Mouse (Mus musculus) limb, embryonic 11.5 days (tissue): ENCODE data around the gene Hcar2. TPM values are rescaled to one million over a fixed set of nuclear protein-coding genes. Genes with fewer than 3 reads are reported as not detected.

ENCODE experiments used
- ATAC-seq: fragments of 200-750 bp; cut with Nextera tagmentation; 2 replicates; pipeline ENCODE4 v1.8.0; 2017; ENCODE audit warnings: low read depth; ENCODE audit not compliant: insufficient number of reproducible peaks, low FRiP score, low TSS enrichment
- DNase-seq: peaks from one replicate; pipeline ENCODE4 v3.0.0-alpha.2; 2015; ENCODE audit warnings: low spot score
- H3K27ac ChIP-seq: fragments of 300-500 bp; sonication (generic); replicated peaks from 2 replicates; pipeline ENCODE4 v1.5.1; 2014; ENCODE audit warnings: low read depth, mild to moderate bottlenecking, low read length
- H3K27me3 ChIP-seq: fragments of 300-500 bp; sonication (generic); 2 replicates; pipeline ENCODE4 v1.6.1; 2014; ENCODE audit warnings: mild to moderate bottlenecking, low read length, mixed read lengths; ENCODE audit not compliant: control insufficient read depth, insufficient read depth
- H3K36me3 ChIP-seq: fragments of 300-500 bp; sonication (generic); 2 replicates; pipeline ENCODE4 v1.6.1; 2014; ENCODE audit warnings: mild to moderate bottlenecking, low read length, moderate library complexity, mixed read lengths; ENCODE audit not compliant: control insufficient read depth, insufficient read depth
- H3K4me1 ChIP-seq: fragments of 300-500 bp; sonication (generic); 2 replicates; pipeline ENCODE4 v1.6.1; 2014; ENCODE audit warnings: low read length, mixed read lengths; ENCODE audit not compliant: control insufficient read depth, insufficient read depth
- H3K4me2 ChIP-seq: fragments of 300-500 bp; sonication (generic); 2 replicates; pipeline ENCODE4 v1.6.1; 2014; ENCODE audit warnings: low read depth, mild to moderate bottlenecking, moderate library complexity; ENCODE audit not compliant: severe bottlenecking
- H3K4me3 ChIP-seq: fragments of 300-500 bp; sonication (generic); 2 replicates; pipeline ENCODE4 v1.5.1; 2014; ENCODE audit warnings: low read depth, low read length
- H3K9ac ChIP-seq: fragments of 300-500 bp; sonication (generic); 2 replicates; pipeline ENCODE4 v1.6.1; 2014; ENCODE audit warnings: mild to moderate bottlenecking, low read length
- H3K9me3 ChIP-seq: fragments of 300-500 bp; sonication (generic); 2 replicates; pipeline ENCODE4 v1.6.1; 2016; ENCODE audit warnings: low read length; ENCODE audit not compliant: control insufficient read depth
- WGBS: fragments of 180-500 bp; shearing (Covaris S2); extraction: QIAGEN DNeasy Blood & Tissue Kit; methylation state at CpG from one replicate; pipeline ENCODE4 v1.1.7; 2014; 5-methylcytosine and 5-hydroxymethylcytosine counted together
- polyA plus RNA-seq: library from polyadenylated mRNA; unstranded; fragments of >200 nt; fragmentation: Nextera tagmentation; extraction: Ambion mirVana; gene quantifications from 2 replicates; pipeline ENCODE4 v1.2.1, GENCODE M21; 2014

Gene Hcar2
- polyA plus RNA-seq, 1 experiment from 2014 or later, result not detected

GRCm38 (mm10) chr5:123853877-123854504 lies 11.3 kb downstream of the Hcar2 start:
- no peak for ATAC-seq
- Histone ChIP-seq H3K27ac (no peak overlapping the region), H3K27me3 (no peaks in the 10 kb centered on the region), H3K4me3 (no peak overlapping the region), H3K36me3 (no peaks in the 10 kb centered on the region; the same call in 1 of the 2 replicates), H3K4me2 (no peak overlapping the region), H3K9ac (no peak overlapping the region), H3K4me1 (no peaks in the 10 kb centered on the region), H3K9me3 (no peaks in the 10 kb centered on the region)
- DNase-seq, result no peak
- 90% methylated on average over 11 of the region's 11 CpGs for WGBS

- Histone ChIP-seq H3K9ac (no peak overlapping the region; the same call in 1 of the 2 replicates), H3K9me3 (no peaks in the 10 kb centered on the region), H3K27me3 (no peaks in the 10 kb centered on the region), H3K27ac (no peak overlapping the region), H3K36me3 (no peaks in the 10 kb centered on the region; the same call in 1 of the 2 replicates), H3K4me3 (no peak overlapping the region), H3K4me1 (no peaks in the 10 kb centered on the region), H3K4me2 (no peak overlapping the region)
- WGBS, result 45% methylated on average over 2 of the region's 2 CpGs
- ATAC-seq, result no peak
- no peak for DNase-seq
Observed at GRCm38 (mm10) chr5:123851398-123851797, 13.9 kb downstream of the Hcar2 start.

- no peak overlapping the region for H3K4me3 ChIP-seq
- DNase-seq (no peak), ATAC-seq (no peak)
- H3K27ac ChIP-seq, result no peak overlapping the region
- H3K27me3 ChIP-seq, result no peaks in the 10 kb centered on the region
- no peak overlapping the region for H3K9ac ChIP-seq
- no peaks in the 10 kb centered on the region for H3K4me1 ChIP-seq
- no peaks in the 10 kb centered on the region for H3K9me3 ChIP-seq
- H3K36me3 ChIP-seq, result no peaks in the 10 kb centered on the region
- no peak overlapping the region for H3K4me2 ChIP-seq
- 93% methylated on average over 14 of the region's 14 CpGs for WGBS
Observed at GRCm38 (mm10) chr5:123844316-123844715, 21.0 kb downstream of the Hcar2 start.

GRCm38 (mm10) chr5:123843816-123844215 lies 21.5 kb downstream of the Hcar2 start:
- Histone ChIP-seq H3K9ac (no peak overlapping the region), H3K4me1 (no peaks in the 10 kb centered on the region), H3K27me3 (no peaks in the 10 kb centered on the region), H3K36me3 (no peaks in the 10 kb centered on the region), H3K27ac (no peak overlapping the region), H3K4me2 (no peak overlapping the region), H3K4me3 (no peak overlapping the region), H3K9me3 (no peaks in the 10 kb centered on the region)
- ATAC-seq, result no peak
- WGBS, result 57% methylated on average over 4 of the region's 4 CpGs
- DNase-seq, result no peak

- Histone ChIP-seq H3K4me2 (no peak overlapping the region), H3K36me3 (no peaks in the 10 kb centered on the region), H3K4me1 (no peaks in the 10 kb centered on the region), H3K4me3 (no peak overlapping the region), H3K27ac (no peak overlapping the region), H3K27me3 (no peaks in the 10 kb centered on the region), H3K9me3 (no peaks in the 10 kb centered on the region), H3K9ac (no peak overlapping the region)
- no peak for DNase-seq
- 68% methylated on average over 3 of the region's 3 CpGs for WGBS
- ATAC-seq, result no peak
Observed at GRCm38 (mm10) chr5:123842935-123843282, 22.4 kb downstream of the Hcar2 start.

GRCm38 (mm10) chr5:123842221-123842934 lies 22.9 kb downstream of the Hcar2 start:
- no peak overlapping the region for H3K4me3 ChIP-seq
- H3K27me3 ChIP-seq, result no peaks in the 10 kb centered on the region
- no peaks in the 10 kb centered on the region for H3K9me3 ChIP-seq
- DNase-seq (no peak), ATAC-seq (no peak)
- H3K27ac ChIP-seq, result no peak overlapping the region
- H3K4me1 ChIP-seq, result no peaks in the 10 kb centered on the region
- H3K36me3 ChIP-seq, result no peaks in the 10 kb centered on the region
- H3K4me2 ChIP-seq, result no peak overlapping the region
- H3K9ac ChIP-seq, result no peak overlapping the region
- WGBS, result 64% methylated on average over 11 of the region's 11 CpGs

- H3K4me3 ChIP-seq, result no peak overlapping the region
- H3K9me3 ChIP-seq, result no peaks in the 10 kb centered on the region
- no peak overlapping the region for H3K9ac ChIP-seq
- no peak overlapping the region for H3K27ac ChIP-seq
- ATAC-seq (no peak), DNase-seq (no peak)
- no peaks in the 10 kb centered on the region for H3K36me3 ChIP-seq
- WGBS, result 67% methylated on average over 4 of the region's 4 CpGs
- H3K4me2 ChIP-seq, result no peak overlapping the region
- no peaks in the 10 kb centered on the region for H3K27me3 ChIP-seq
- no peaks in the 10 kb centered on the region for H3K4me1 ChIP-seq
Observed at GRCm38 (mm10) chr5:123837371-123837770, 27.9 kb downstream of the Hcar2 start.

- 75% methylated on average over 3 of the region's 3 CpGs for WGBS
- no peaks in the 10 kb centered on the region for H3K9me3 ChIP-seq
- H3K27me3 ChIP-seq, result no peaks in the 10 kb centered on the region
- ATAC-seq (no peak), DNase-seq (no peak)
- H3K4me3 ChIP-seq, result no peak overlapping the region
- no peak overlapping the region for H3K27ac ChIP-seq
- H3K4me2 ChIP-seq, result no peak overlapping the region
- no peaks in the 10 kb centered on the region for H3K36me3 ChIP-seq
- no peak overlapping the region for H3K9ac ChIP-seq
- no peaks in the 10 kb centered on the region for H3K4me1 ChIP-seq
Observed at GRCm38 (mm10) chr5:123834836-123835235, 30.5 kb downstream of the Hcar2 start.
